Comparison of ENCODE assay signal across 1 mouse cellular context in the genomic region with DNA sequence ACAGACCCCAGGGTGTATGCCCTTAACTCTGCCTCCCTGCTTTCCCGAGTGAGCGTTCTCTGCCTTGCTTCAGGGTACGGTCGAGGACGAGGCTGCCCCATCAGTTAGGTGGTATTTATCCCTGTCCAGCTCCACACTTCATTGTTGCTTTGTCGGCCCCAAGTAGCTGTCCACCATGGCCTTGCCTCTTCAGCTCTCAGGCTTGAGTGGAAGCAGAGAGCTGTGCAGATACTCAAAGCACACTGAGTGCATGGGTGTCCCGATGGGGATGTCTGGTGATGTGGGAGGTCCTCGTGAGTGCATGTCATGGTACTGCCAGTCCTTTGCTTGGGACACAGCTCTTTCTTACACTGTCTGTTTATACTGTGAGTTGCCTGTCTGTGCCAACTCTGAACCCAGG.
TF ChIP-seq lines count a peak whose summit lies in the region.

No protein-coding gene starts in this region.

TF ChIP-seq in CH12.LX, 34 proteins besides CTCF, POLR2A, EP300 and RAD21 (continued from another document):
- no peak for TF ChIP-seq JUN (IDR thresholded peaks at IDR 0.05; ENCODE audit: insufficient read depth, low read depth, low read length)
- no peak for TF ChIP-seq ZKSCAN1 (IDR thresholded peaks at IDR 0.05; ENCODE audit: borderline replicate concordance, low read depth, low read length)
- TF ChIP-seq GABPA (IDR thresholded peaks at IDR 0.05; ENCODE audit: insufficient replicate concordance, low read depth, low read length): no peak
